Mouse (Mus musculus): ENCODE measurements around the gene Gabarapl1. TPM values are rescaled to one million over a fixed set of nuclear protein-coding genes. Genes with fewer than 3 reads are reported as not detected.

Gabarapl1 gene
- total and polyA plus RNA-seq, 3 experiments: 43.9 to 102 (median 80.8) TPM

GRCm38 (mm10) chr6:129591508-129591907 lies 58.5 kb downstream of the Gabarapl1 start, which contains the start of gene Klrd1:
TSS of gene Klrd1 (plus strand) at chr6:129591782.
- in situ Hi-C loops (cut with MboI; ENCODE audit: low pct_ligation_motif_present, low pct_unique_long_range_greater_than_20kb, low sequenced_read_pairs): loop anchor here (25.0 kb wide), 1 partner anchor 1771 kb away; the partner anchor contains the start of gene Styk1
- Histone ChIP-seq H3K4me3 (replicated peaks in 1 of 3; ENCODE audit: low read depth in 2 of 3, low read length in 2 of 3, poor library complexity in 1 of 3) (no peak within 1 kb of the TSS), H3K4me2 (ENCODE audit: insufficient read depth, low read depth, poor library complexity, severe bottlenecking) (peak within 1 kb of the TSS; percentile 29; the same call in 1 of the 2 replicates), H3K27me3 (replicated peaks) (no peaks in the 10 kb centered on the region), H3K79me2 (replicated peaks; ENCODE audit: control insufficient read depth, extremely low read depth, insufficient read depth, poor library complexity, severe bottlenecking) (no peaks in the 10 kb centered on the region), H3K4me1 (ENCODE audit: control insufficient read depth in 1 of 2, insufficient read depth in 2 of 2) (peaks cover 0 to 4% of the 10 kb centered on the region in 2 experiments; a peak in 1 of 4 replicates), H3K36me3 (replicated peaks in 1 of 2; ENCODE audit: control insufficient read depth in 1 of 2, insufficient read depth in 1 of 2, low read length in 1 of 2) (no peaks in the 10 kb centered on the region), H3K9ac (ENCODE audit: insufficient read depth, low read depth) (no peak within 1 kb of the TSS), H3K27ac (ENCODE audit: insufficient read depth, low read depth) (no peak within 1 kb of the TSS), H3K9me3 (replicated peaks; ENCODE audit: low read length) (no peaks in the 10 kb centered on the region)
- DNase-seq (ENCODE audit: extremely low read depth): peak; percentile 21
- TF ChIP-seq TBP (conservative IDR thresholded peaks at IDR 0.05; ENCODE audit: low read depth, low read length): 0 out of 2 replicates have a peak, but pooled peaks have one; percentile 24
- no peak for TF ChIP-seq SIN3A (IDR thresholded peaks at IDR 0.05; ENCODE audit: low read length)
- dilution Hi-C loops (cut with MboI; ENCODE audit: extremely low pct_ligation_motif_present, extremely low pct_unique_long_range_greater_than_20kb, low sequenced_read_pairs): no loop called here

Other genes with a start within 250 kb of the Gabarapl1 start
- gene 4922502D21Rik, start 201.4 kb upstream of the Gabarapl1 start, total RNA-seq (2012; rRNA removed): 2.0 and 2.8 TPM in 2 replicates
- gene 4922502D21Rik, start 201.4 kb upstream of the Gabarapl1 start, total RNA-seq (2014; rRNA removed): 0.23 and 0.42 TPM in 2 replicates
- gene 4922502D21Rik, start 201.4 kb upstream of the Gabarapl1 start, polyA plus RNA-seq (2012; ENCODE audit: insufficient read length, low read depth): 0.46 and 0.61 TPM in 2 replicates
- 1.7 TPM in 2 replicates for gene Clec12a, start 190.5 kb upstream of the Gabarapl1 start, total RNA-seq (2012; rRNA removed)
- gene Clec12a, start 190.5 kb upstream of the Gabarapl1 start, total RNA-seq (2014; rRNA removed): 11.9 and 12.6 TPM in 2 replicates
- gene Clec12a, start 190.5 kb upstream of the Gabarapl1 start, polyA plus RNA-seq (2012; ENCODE audit: insufficient read length, low read depth): 6.5 and 8.0 TPM in 2 replicates
- gene Clec12b, start 147.3 kb upstream of the Gabarapl1 start, total RNA-seq (2012; rRNA removed): not detected in 2 replicates
- not detected in 2 replicates for gene Clec12b, start 147.3 kb upstream of the Gabarapl1 start, total RNA-seq (2014; rRNA removed)
- not detected in 2 replicates for gene Clec12b, start 147.3 kb upstream of the Gabarapl1 start, polyA plus RNA-seq (2012; ENCODE audit: insufficient read length, low read depth)
- gene Clec1b, start 135.9 kb upstream of the Gabarapl1 start, total RNA-seq (2012; rRNA removed): not detected in 2 replicates
- not detected in 2 replicates for gene Clec1b, start 135.9 kb upstream of the Gabarapl1 start, total RNA-seq (2014; rRNA removed)
- not detected in 2 replicates for gene Clec1b, start 135.9 kb upstream of the Gabarapl1 start, polyA plus RNA-seq (2012; ENCODE audit: insufficient read length, low read depth)
- not detected in 2 replicates for gene Clec9a, start 124.3 kb upstream of the Gabarapl1 start, total RNA-seq (2012; rRNA removed)
- gene Clec9a, start 124.3 kb upstream of the Gabarapl1 start, total RNA-seq (2014; rRNA removed): not detected in 2 replicates
- gene Clec9a, start 124.3 kb upstream of the Gabarapl1 start, polyA plus RNA-seq (2012; ENCODE audit: insufficient read length, low read depth): not detected in 2 replicates
- not detected in 2 replicates for gene Clec1a, start 81.2 kb upstream of the Gabarapl1 start, total RNA-seq (2012; rRNA removed)
- gene Clec1a, start 81.2 kb upstream of the Gabarapl1 start, total RNA-seq (2014; rRNA removed): not detected in 2 replicates
- gene Clec1a, start 81.2 kb upstream of the Gabarapl1 start, polyA plus RNA-seq (2012; ENCODE audit: insufficient read length, low read depth): not detected in 2 replicates
- not detected in 2 replicates for gene Olr1, start 26.0 kb upstream of the Gabarapl1 start, total RNA-seq (2012; rRNA removed)
- gene Olr1, start 26.0 kb upstream of the Gabarapl1 start, total RNA-seq (2014; rRNA removed): not detected in 2 replicates
- gene Olr1, start 26.0 kb upstream of the Gabarapl1 start, polyA plus RNA-seq (2012; ENCODE audit: insufficient read length, low read depth): not detected in 2 replicates
- gene Tmem52b, start 20.6 kb upstream of the Gabarapl1 start, total RNA-seq (2012; rRNA removed): not detected in 2 replicates
- gene Tmem52b, start 20.6 kb upstream of the Gabarapl1 start, total RNA-seq (2014; rRNA removed): not detected in 2 replicates
- gene Tmem52b, start 20.6 kb upstream of the Gabarapl1 start, polyA plus RNA-seq (2012; ENCODE audit: insufficient read length, low read depth): not detected in 2 replicates
- not detected in 2 replicates for gene Klre1, start 44.7 kb downstream of the Gabarapl1 start, total RNA-seq (2012; rRNA removed)
- not detected in 2 replicates for gene Klre1, start 44.7 kb downstream of the Gabarapl1 start, total RNA-seq (2014; rRNA removed)
- gene Klre1, start 44.7 kb downstream of the Gabarapl1 start, polyA plus RNA-seq (2012; ENCODE audit: insufficient read length, low read depth): not detected in 2 replicates
- gene Klrd1, start 58.6 kb downstream of the Gabarapl1 start, total RNA-seq (2012; rRNA removed): not detected in 2 replicates
- gene Klrd1, start 58.6 kb downstream of the Gabarapl1 start, total RNA-seq (2014; rRNA removed): 0.49 TPM in 1 of 2 replicates, not detected in the other
- gene Klrd1, start 58.6 kb downstream of the Gabarapl1 start, polyA plus RNA-seq (2012; ENCODE audit: insufficient read length, low read depth): not detected in 2 replicates
- gene Klrk1, start 90.7 kb downstream of the Gabarapl1 start, total RNA-seq (2012; rRNA removed): not detected in 2 replicates
- not detected in 2 replicates for gene Klrk1, start 90.7 kb downstream of the Gabarapl1 start, total RNA-seq (2014; rRNA removed)
- gene Klrk1, start 90.7 kb downstream of the Gabarapl1 start, polyA plus RNA-seq (2012; ENCODE audit: insufficient read length, low read depth): not detected in 2 replicates
- not detected in 2 replicates for gene Klrc3, start 110.2 kb downstream of the Gabarapl1 start, total RNA-seq (2012; rRNA removed)
- gene Klrc3, start 110.2 kb downstream of the Gabarapl1 start, total RNA-seq (2014; rRNA removed): not detected in 2 replicates
- not detected in 2 replicates for gene Klrc3, start 110.2 kb downstream of the Gabarapl1 start, polyA plus RNA-seq (2012; ENCODE audit: insufficient read length, low read depth)
- gene Klrc2, start 127.5 kb downstream of the Gabarapl1 start, total RNA-seq (2012; rRNA removed): not detected in 2 replicates
- gene Klrc2, start 127.5 kb downstream of the Gabarapl1 start, total RNA-seq (2014; rRNA removed): not detected in 2 replicates
- not detected in 2 replicates for gene Klrc2, start 127.5 kb downstream of the Gabarapl1 start, polyA plus RNA-seq (2012; ENCODE audit: insufficient read length, low read depth)
- gene Klrc1, start 145.8 kb downstream of the Gabarapl1 start, total RNA-seq (2012; rRNA removed): not detected in 2 replicates
- gene Klrc1, start 145.8 kb downstream of the Gabarapl1 start, total RNA-seq (2014; rRNA removed): not detected in 2 replicates
- gene Klrc1, start 145.8 kb downstream of the Gabarapl1 start, polyA plus RNA-seq (2012; ENCODE audit: insufficient read length, low read depth): not detected in 2 replicates
- gene Klri1, start 184.0 kb downstream of the Gabarapl1 start, total RNA-seq (2012; rRNA removed): not detected in 2 replicates
- gene Klri1, start 184.0 kb downstream of the Gabarapl1 start, total RNA-seq (2014; rRNA removed): not detected in 2 replicates
- not detected in 2 replicates for gene Klri1, start 184.0 kb downstream of the Gabarapl1 start, polyA plus RNA-seq (2012; ENCODE audit: insufficient read length, low read depth)
- gene Klri2, start 207.3 kb downstream of the Gabarapl1 start, total RNA-seq (2012; rRNA removed): not detected in 2 replicates
- gene Klri2, start 207.3 kb downstream of the Gabarapl1 start, total RNA-seq (2014; rRNA removed): not detected in 2 replicates
- gene Klri2, start 207.3 kb downstream of the Gabarapl1 start, polyA plus RNA-seq (2012; ENCODE audit: insufficient read length, low read depth): not detected in 2 replicates

All from CH12.LX (cell line).